Mouse (Mus musculus) liver, adult (tissue): ENCODE results near the gene Mdc1.

Experiments used
- GATA4 ChIP-seq: IDR thresholded peaks from 2 replicates; pipeline ENCODE4 v1.6.1; 2014; ENCODE audit warnings: mild to moderate bottlenecking, low read length; ENCODE audit not compliant: insufficient replicate concordance

Mdc1 gene

GRCm38 (mm10) chr17:35841076-35841950 lies at the start of gene Mdc1:
Gene Mdc1, plus strand, starts transcription at chr17:35841515.
- TF ChIP-seq GATA4, result 0 out of 2 replicates have a peak, but pooled peaks have one; percentile 46

- TF ChIP-seq GATA4, result no peak
Measured at GRCm38 (mm10) chr17:35792837-35793236, 48.5 kb upstream of the Mdc1 start.

- no peak for TF ChIP-seq GATA4
Measured at GRCm38 (mm10) chr17:35795099-35795498, 46.2 kb upstream of the Mdc1 start.

- no peak for TF ChIP-seq GATA4
Measured at GRCm38 (mm10) chr17:35795656-35796055, 45.7 kb upstream of the Mdc1 start.

- TF ChIP-seq GATA4, result no peak
Measured at GRCm38 (mm10) chr17:35796835-35797234, 44.5 kb upstream of the Mdc1 start.

GRCm38 (mm10) chr17:35800905-35801304 lies 40.4 kb upstream of the Mdc1 start:
- TF ChIP-seq GATA4, result no peak

- no peak for TF ChIP-seq GATA4
Measured at GRCm38 (mm10) chr17:35803020-35803419, 38.3 kb upstream of the Mdc1 start.

GRCm38 (mm10) chr17:35803858-35804399 lies 37.4 kb upstream of the Mdc1 start:
- no peak for TF ChIP-seq GATA4

- TF ChIP-seq GATA4, result no peak
Measured at GRCm38 (mm10) chr17:35808073-35808472, 33.2 kb upstream of the Mdc1 start.

- no peak for TF ChIP-seq GATA4
Measured at GRCm38 (mm10) chr17:35809395-35809794, 31.9 kb upstream of the Mdc1 start.

- no peak for TF ChIP-seq GATA4
Measured at GRCm38 (mm10) chr17:35810900-35811648, 30.2 kb upstream of the Mdc1 start.

GRCm38 (mm10) chr17:35812307-35812706 lies 29.0 kb upstream of the Mdc1 start:
- TF ChIP-seq GATA4, result no peak

GRCm38 (mm10) chr17:35812736-35813135 lies 28.6 kb upstream of the Mdc1 start:
- TF ChIP-seq GATA4, result no peak

GRCm38 (mm10) chr17:35813245-35813647 lies 28.1 kb upstream of the Mdc1 start:
- no peak for TF ChIP-seq GATA4

GRCm38 (mm10) chr17:35813653-35814052 lies 27.7 kb upstream of the Mdc1 start:
- no peak for TF ChIP-seq GATA4

GRCm38 (mm10) chr17:35814678-35815077 lies 26.6 kb upstream of the Mdc1 start:
- 0 out of 2 replicates have a peak, but pooled peaks have one; percentile 16 for TF ChIP-seq GATA4
